Mouse (Mus musculus) megakaryocyte, embryonic 14.5 days (primary cell): Measurements from ENCODE around the gene Hist1h2ab.

Experiments used
- FLI1 ChIP-seq: IDR thresholded peaks from 2 replicates; pipeline ENCODE4 v1.6.1; 2012; ENCODE audit warnings: low read length, inconsistent platforms, mixed read lengths
- GATA1 ChIP-seq: IDR thresholded peaks from 3 replicates; pipeline ENCODE4 v1.6.1; 2012; ENCODE audit warnings: mixed read lengths, low read length, inconsistent platforms, borderline replicate concordance

- TF ChIP-seq GATA1 (no peak), FLI1 (no peak)
These were observed 20.4 kb upstream of the Hist1h2ab start for GRCm38 (mm10) chr13:23730479-23730878.
